Mouse (Mus musculus) bone marrow, adult 2 months (tissue): Measurements from ENCODE around the gene Fgf4. TPM values are rescaled to one million over a fixed set of nuclear protein-coding genes. Genes with fewer than 3 reads are reported as not detected.

ENCODE experiments used
- H3K27ac ChIP-seq: fragments of 200-500 bp; 2 replicates; pipeline ENCODE4 v1.5.1; 2012; ENCODE audit warnings: low read depth, mild to moderate bottlenecking, control low read depth, inconsistent platforms, low read length; ENCODE audit not compliant: control insufficient read depth, poor library complexity, insufficient read depth
- H3K4me1 ChIP-seq: fragments of 200-500 bp; 2 replicates; pipeline ENCODE4 v1.6.1; 2011; ENCODE audit warnings: low read length; ENCODE audit not compliant: control insufficient read depth, insufficient read depth
- H3K4me3 ChIP-seq: fragments of 200-500 bp; replicated peaks from 2 replicates; pipeline ENCODE3; 2011; ENCODE audit warnings: mild to moderate bottlenecking, low read depth, low read length, control low read depth; ENCODE audit not compliant: control insufficient read depth
- CTCF ChIP-seq: fragments of 200-500 bp; IDR thresholded peaks from 2 replicates; pipeline ENCODE4 v1.5.1; 2011; ENCODE audit warnings: low read length, control low read depth; ENCODE audit not compliant: control insufficient read depth, insufficient read depth
- POLR2A ChIP-seq: fragments of 200-500 bp; IDR thresholded peaks from 2 replicates; pipeline ENCODE4 v1.6.1; 2011; ENCODE audit warnings: low read depth, mild to moderate bottlenecking, control low read depth, low read length, borderline replicate concordance; ENCODE audit not compliant: control insufficient read depth
- WGBS: fragments of 180-500 bp; shearing (Covaris S2); methylation state at CpG from one replicate; pipeline ENCODE4 v1.1.7; 2018; 5-methylcytosine and 5-hydroxymethylcytosine counted together
- polyA plus RNA-seq: library from polyadenylated mRNA; stranded (reverse); fragments of >200 nt; gene quantifications from 2 replicates; pipeline ENCODE4 v1.2.4, GENCODE M21; 2011; ENCODE audit warnings: low replicate concordance; ENCODE audit not compliant: missing spikeins, insufficient read depth, insufficient read length

Fgf4 gene
- polyA plus RNA-seq, 1 experiment = 4.6 TPM

DNA sequence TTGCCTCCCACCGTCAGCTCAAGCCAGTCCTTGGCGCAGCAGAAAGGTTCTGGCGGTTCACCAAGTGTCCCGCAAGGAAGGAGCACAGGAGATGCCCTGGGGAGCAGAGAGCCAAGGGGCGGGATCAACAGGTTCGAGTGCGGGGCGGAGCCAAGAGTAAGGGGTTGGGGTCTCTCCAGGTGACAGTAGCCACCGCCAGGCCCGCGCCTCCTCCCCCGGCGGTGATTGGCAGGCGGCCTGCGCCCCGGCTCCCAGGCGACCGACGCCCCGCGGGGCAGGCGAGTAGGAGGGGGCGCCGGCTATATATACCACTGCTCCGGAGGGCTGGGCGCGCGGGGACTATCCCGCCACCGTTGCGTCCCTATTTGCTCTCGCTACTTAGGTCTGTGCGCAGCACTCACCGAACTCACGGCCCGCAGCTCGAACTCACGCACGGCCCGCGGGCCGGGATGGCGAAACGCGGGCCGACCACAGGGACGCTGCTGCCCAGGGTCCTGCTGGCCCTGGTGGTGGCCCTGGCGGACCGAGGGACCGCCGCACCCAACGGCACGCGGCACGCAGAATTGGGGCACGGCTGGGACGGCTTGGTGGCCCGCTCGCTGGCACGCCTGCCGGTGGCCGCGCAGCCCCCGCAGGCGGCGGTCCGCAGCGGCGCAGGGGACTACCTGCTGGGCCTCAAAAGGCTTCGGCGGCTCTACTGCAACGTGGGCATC lies 14.0 kb downstream of the Fgf4 start:
- TF ChIP-seq POLR2A (no peak), CTCF (no peak)
- 4% methylated on average over 71 of the region's 72 CpGs for WGBS

DNA sequence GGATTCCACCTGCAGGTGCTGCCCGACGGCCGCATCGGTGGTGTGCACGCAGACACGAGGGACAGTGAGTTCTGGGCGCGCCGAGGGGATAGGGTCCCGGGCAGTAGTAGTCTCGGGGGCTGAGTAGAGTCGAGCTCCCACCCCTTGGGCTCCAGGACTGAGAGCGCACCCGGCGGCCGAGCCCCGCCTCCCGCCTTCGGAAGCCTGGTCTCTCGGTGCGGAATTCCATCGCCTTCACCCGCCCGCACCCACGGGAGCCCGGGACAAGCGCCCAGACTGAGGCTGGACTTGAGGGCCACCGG lies 14.6 kb downstream of the Fgf4 start:
- WGBS = 3% methylated on average over 28 of the region's 28 CpGs
- no peak overlapping the region for H3K4me3 ChIP-seq
- no peaks in the 10 kb centered on the region for H3K4me1 ChIP-seq
- H3K27ac ChIP-seq = no peak overlapping the region
- no peak for TF ChIP-seq POLR2A
- no peak for TF ChIP-seq CTCF

More for the DNA sequence above, 14.0 kb downstream of the Fgf4 start:
- Histone ChIP-seq H3K4me3 (no peak overlapping the region), H3K27ac (no peak overlapping the region; the same call in 1 of the 2 replicates), H3K4me1 (no peaks in the 10 kb centered on the region)

DNA sequence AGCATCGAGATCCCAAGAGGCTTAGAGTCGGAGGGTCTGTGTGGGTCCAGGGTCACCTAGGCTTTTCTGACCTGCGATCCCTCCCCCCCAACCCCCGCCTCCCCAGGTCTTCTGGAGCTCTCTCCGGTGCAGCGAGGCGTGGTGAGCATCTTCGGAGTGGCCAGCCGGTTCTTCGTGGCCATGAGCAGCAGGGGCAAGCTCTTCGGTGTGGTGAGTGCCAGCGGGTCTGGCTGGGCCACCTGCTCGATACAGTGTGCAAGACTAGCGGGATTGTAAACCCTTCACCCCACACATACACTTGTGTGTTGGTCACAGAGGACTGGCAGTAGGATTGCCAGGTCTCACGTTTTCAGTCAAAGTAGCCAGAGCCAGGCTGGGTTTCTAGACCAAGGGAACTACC lies 15.0 kb downstream of the Fgf4 start:
- no peaks in the 10 kb centered on the region for H3K4me1 ChIP-seq
- WGBS = 5% methylated on average over 15 of the region's 15 CpGs
- H3K4me3 ChIP-seq = no peak overlapping the region
- TF ChIP-seq CTCF (no peak), POLR2A (no peak)
- no peak overlapping the region for H3K27ac ChIP-seq

DNA sequence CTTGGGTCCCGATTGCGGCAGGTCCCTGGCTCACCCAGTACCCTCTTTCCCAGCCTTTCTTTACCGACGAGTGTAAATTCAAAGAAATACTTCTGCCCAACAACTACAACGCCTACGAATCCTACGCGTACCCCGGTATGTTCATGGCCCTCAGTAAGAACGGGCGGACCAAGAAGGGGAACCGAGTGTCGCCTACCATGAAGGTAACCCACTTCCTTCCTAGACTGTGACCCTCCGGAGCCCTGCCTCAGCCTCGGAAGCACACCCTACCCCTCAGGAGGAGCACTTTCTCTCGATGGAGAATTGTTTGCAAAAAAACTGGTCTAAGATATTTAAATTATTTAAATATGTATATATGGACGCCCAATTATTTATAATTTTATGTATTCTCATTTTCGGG lies 15.5 kb downstream of the Fgf4 start:
- Histone ChIP-seq H3K4me3 (no peak overlapping the region), H3K27ac (no peak overlapping the region), H3K4me1 (no peaks in the 10 kb centered on the region)
- under 1% methylated on average over 18 of the region's 18 CpGs for WGBS
- TF ChIP-seq CTCF (no peak), POLR2A (no peak)

DNA sequence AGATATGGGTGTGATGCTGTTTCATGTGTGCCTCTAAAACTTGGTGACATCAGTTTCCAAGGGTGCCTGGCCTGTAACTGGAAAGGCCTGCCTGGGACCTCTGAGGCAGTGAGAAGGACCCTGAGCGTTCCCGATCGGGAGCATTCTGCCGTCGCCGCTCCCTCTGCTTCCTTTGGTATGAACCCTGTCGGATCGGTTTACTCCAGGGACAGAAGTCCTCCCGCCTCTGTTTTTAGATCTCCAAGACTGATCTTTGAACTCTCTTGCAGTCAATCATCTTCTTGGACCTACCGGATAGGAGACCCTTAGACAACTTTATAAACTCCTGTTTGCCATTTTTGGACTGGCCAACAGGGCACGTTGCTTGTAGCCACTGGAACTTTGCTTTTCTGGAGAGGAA lies 16.0 kb downstream of the Fgf4 start:
- Histone ChIP-seq H3K4me3 (no peak overlapping the region), H3K27ac (no peak overlapping the region), H3K4me1 (no peaks in the 10 kb centered on the region)
- TF ChIP-seq CTCF (no peak), POLR2A (no peak)
- 12% methylated on average over 11 of the region's 11 CpGs for WGBS

DNA sequence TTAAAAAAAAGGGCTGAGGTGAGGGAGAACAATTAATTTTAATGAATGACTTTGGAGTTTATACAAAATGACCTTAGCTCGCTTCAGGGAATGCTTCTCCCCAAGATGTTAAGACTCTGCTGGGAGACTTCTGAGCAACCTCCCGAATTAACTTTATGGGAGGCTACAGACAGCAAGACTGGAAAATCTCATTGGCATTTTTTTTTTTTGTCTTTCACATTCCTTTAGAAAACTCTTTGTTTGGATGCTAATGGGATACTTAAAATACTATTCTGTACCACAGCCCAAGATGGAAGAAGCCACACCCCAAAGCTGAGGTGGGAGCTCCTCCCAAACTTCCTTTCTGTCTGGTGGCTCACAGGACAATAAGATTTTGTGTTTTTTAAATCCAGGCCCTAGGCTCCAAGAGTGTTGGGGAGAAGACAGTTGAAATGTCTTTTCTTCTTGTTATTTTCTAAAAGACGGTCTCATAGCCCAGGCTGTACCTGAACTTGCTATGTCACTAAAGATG lies 17.0 kb downstream of the Fgf4 start:
- WGBS = 73% methylated on average over 3 of the region's 3 CpGs
- H3K4me1 ChIP-seq = no peaks in the 10 kb centered on the region
- TF ChIP-seq POLR2A (no peak), CTCF (no peak)

DNA sequence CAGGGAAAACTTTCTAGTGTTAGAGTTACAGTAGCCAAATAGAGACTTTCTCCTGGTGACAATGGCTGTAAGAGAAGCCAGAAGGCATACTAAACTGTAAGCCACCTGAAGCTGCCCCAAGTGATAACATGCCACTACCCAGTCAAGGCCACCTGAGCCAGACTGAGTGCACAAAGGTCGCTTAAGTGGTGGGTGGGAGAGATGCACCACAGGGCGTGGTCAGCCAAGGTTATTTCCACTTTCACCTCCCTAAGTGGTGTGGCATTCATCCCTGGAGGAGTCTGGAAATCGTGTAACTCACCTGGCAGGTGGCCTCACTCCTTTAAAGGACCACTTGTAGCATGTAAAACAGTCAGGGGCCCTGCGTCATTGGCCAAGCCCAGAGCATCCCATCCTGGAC lies 20.0 kb downstream of the Fgf4 start:
- H3K4me1 ChIP-seq = no peaks in the 10 kb centered on the region
- TF ChIP-seq POLR2A (no peak), CTCF (no peak)
- H3K27ac ChIP-seq = no peak overlapping the region
- WGBS = 63% methylated on average over 4 of the region's 4 CpGs
- H3K4me3 ChIP-seq = no peak overlapping the region

More for the DNA sequence above, 17.0 kb downstream of the Fgf4 start:
- H3K4me3 ChIP-seq = no peak overlapping the region
- no peak overlapping the region for H3K27ac ChIP-seq

DNA sequence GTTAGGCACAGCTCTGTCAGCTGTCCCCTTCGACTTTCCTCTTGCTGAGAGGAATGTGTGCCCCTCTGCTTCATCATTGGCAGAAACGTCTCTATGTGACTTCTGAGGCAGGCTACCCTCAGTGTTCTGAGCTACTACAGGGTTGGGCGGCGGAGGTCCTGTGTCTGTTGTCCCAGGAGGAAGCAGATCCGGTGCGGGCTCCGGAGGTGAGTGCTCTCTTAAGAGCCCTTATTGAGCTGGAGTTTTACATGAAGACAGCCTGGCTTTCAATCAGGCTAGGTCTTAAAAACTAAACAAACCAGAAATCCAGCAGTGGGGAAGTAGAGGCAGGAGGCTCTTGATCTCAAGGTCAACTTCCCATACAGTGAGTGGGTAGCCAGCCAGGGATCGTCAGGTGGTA lies 20.4 kb downstream of the Fgf4 start:
- no peak for TF ChIP-seq CTCF
- no peak for TF ChIP-seq POLR2A

DNA sequence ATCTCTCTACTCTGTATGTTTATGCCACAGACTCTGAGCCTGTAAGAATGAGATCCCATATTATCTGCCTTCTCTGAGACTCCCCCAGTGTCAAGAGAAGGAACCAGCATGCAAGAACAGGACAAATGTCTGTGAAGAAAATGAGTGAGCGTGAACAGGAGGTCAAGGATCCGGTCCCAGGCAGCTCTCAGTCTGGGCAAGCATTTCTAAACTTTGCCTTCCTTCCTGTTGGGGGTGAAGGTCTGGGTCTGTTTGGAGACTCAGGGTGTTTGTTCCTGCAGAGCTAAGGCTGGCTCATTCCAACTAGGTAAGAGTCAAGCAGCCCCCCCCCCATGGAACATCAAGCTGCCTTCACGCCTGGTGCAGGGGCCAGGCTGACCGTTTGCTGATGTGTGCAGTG lies 25.3 kb downstream of the Fgf4 start:
- Histone ChIP-seq H3K4me1 (no peaks in the 10 kb centered on the region), H3K4me3 (no peak overlapping the region), H3K27ac (no peak overlapping the region)
- 34% methylated on average over 4 of the region's 4 CpGs for WGBS
- TF ChIP-seq POLR2A (no peak), CTCF (no peak)

More for the DNA sequence above, 20.4 kb downstream of the Fgf4 start:
- no peaks in the 10 kb centered on the region for H3K4me1 ChIP-seq
- H3K27ac ChIP-seq = no peak overlapping the region
- WGBS = 81% methylated on average over 8 of the region's 8 CpGs
- H3K4me3 ChIP-seq = no peak overlapping the region
